Mouse (Mus musculus) urinary bladder, adult 2 months (tissue): ENCODE results near the gene Vmn1r202. TPM values are rescaled to one million over a fixed set of nuclear protein-coding genes. Genes with fewer than 3 reads are reported as not detected.
"Not testable (repeated sequence)": the region's sequence is repeated elsewhere in the genome, so short reads cannot be mapped to it uniquely, and the experiment has no call there.

ENCODE experiments used
- DNase-seq: peaks from one replicate; pipeline ENCODE4 v3.0.0; 2022; ENCODE audit warnings: low spot score
- polyA plus RNA-seq: library from polyadenylated mRNA; depleted of rRNA; stranded (reverse); fragments of >200 nt; gene quantifications from 2 replicates; pipeline ENCODE4 v1.2.3, GENCODE M21; 2012; rRNA removed

Vmn1r202 gene
- polyA plus RNA-seq, result 0.01 TPM in 1 of 2 replicates, not detected in the other

DNA sequence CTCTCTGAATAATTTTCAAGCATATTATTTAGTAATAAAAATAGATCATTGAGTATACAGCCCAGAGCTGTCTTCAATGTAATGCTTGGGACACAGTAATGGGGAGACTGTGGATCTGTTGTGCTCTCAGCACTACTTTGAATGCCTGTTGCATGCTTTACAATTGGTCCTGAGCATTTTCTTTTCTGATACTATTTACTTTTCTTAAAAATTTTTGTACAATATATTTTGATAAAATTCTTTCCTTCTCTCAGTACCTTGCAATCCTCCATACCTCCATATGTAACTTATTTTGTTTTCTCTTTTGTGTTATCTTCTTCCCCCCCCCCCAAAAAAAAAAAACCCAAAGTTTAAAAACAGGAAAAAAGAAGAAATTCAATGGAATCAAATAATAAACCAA lies at the start of gene Vmn1r202:
TSS of gene Vmn1r202 (minus strand) at position 101 of the 400 bp plus-strand sequence.
- no peak for DNase-seq

DNA sequence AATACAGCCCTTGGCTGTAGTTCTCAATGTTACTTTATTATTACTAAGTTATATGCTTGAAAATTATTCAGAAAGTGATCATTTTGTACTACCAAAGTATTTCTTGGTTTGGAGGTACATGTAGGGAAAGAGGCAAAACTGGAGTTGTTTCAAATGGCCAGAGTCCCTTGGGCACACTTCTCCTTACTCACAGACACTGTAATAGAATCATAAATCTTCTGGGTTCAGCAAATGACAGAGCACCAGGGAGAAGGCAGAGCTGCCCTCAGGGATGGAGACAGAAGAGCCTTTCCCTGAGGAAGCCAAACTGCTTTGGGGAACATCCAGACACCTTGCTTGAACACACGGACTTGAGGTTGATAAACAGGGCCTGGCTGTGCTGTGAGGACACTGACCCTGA lies 47.7 kb upstream of the Vmn1r202 start, which contains the start of gene Vmn1r204:
TSS of gene Vmn1r204 (plus strand) at position 301 of the 400 bp plus-strand sequence.
- DNase-seq, result not testable (repeated sequence)

DNA sequence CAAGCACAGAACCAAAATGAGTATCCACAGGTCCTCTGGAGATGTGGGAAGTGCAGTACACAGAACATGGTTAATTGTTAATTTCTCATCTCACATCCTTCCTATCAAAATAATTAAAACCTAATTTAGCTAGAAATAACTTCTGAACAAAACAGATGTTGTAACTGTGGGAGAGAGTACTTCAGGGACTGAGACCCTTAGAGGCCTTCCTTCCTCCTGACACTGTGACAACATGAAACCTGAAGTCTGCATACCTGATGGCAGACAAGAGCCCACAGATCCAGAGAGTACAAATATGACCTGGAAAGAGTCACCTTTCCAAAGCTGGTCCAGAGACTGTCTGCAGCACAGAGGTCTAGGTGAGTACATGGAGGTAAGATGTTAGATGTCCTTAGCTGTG lies 12.6 kb upstream of the Vmn1r202 start, which contains the start of gene Vmn1r203:
TSS of gene Vmn1r203 (plus strand) at position 301 of the 400 bp plus-strand sequence.
- no peak for DNase-seq

DNA sequence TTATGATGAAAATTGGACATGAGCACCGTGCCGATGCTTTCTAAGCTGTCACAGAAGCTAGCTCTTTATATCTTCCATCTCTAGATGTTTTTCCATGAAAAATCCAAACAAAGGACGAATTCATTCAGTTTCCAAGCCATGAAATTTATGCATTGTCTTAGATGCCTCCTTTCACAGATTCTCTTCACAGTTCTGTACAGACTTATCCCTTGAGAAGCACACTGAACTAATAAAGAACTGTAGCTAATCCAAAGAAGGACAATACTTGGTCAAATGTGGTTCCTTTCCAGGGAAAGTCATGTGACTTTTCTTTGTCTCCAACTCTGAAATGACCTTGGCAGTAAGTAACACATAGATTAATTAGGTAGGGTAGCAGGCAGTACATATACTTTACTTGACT lies 2.8 kb downstream of the Vmn1r202 start:
- no peak for DNase-seq

DNA sequence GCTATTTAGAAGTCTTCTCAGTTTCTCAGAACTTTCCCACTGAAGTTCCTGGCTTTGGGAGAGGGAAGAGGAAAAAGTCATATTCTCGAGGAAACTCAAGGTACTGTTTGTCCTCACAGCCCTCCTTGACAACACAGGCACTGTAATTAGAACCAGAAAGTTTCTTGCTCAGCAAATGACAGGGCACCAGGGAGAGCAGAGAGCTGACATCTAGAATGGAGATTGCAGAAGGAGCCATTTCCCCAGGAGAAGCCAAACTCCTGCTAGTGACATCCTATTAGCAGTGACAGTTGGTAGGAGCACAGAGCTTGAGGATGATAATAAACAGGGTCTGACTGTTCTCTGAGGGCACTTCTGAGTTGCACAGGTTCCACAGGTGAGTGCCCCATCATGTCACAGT lies 33.6 kb downstream of the Vmn1r202 start, which contains the start of gene Vmn1r201:
TSS of gene Vmn1r201 (plus strand) at position 301 of the 400 bp plus-strand sequence.
- DNase-seq, result no peak

DNA sequence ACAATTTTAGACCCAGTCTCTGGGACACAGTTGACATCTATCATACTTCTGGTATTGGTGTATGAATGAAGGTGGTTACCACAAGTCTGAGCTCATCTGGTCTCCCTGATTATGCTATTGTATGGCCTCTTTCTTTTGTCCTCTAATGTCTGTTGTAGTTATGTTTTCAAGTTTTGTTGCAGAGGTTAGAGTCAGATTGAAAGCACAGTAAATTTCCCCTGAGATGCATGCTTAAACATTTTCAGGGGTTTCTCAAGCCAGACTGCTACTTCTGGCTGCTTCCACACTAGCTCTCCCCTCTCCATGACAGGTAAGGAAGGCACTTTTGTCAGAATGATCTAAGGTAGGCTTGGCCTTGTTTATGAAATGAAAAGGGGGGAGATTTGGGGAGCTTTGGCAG lies 50.0 kb downstream of the Vmn1r202 start:
- DNase-seq, result no peak

Other genes with a start within 250 kb of the Vmn1r202 start
- not detected in 2 replicates for gene Vmn1r195, start 234.9 kb downstream of the Vmn1r202 start, polyA plus RNA-seq
- not detected in 2 replicates for gene Vmn1r196, start 215.5 kb downstream of the Vmn1r202 start, polyA plus RNA-seq
- not detected in 2 replicates for gene Vmn1r197, start 180.8 kb downstream of the Vmn1r202 start, polyA plus RNA-seq
- gene Vmn1r198, start 155.0 kb downstream of the Vmn1r202 start, polyA plus RNA-seq, result not detected in 2 replicates
- gene Vmn1r199, start 125.6 kb downstream of the Vmn1r202 start, polyA plus RNA-seq, result not detected in 2 replicates
- not detected in 2 replicates for gene Vmn1r200, start 115.0 kb downstream of the Vmn1r202 start, polyA plus RNA-seq
- gene Vmn1r201, start 33.5 kb downstream of the Vmn1r202 start, polyA plus RNA-seq, result not detected in 2 replicates
- not detected in 2 replicates for gene Vmn1r203, start 12.7 kb upstream of the Vmn1r202 start, polyA plus RNA-seq
- not detected in 2 replicates for gene Vmn1r204, start 47.8 kb upstream of the Vmn1r202 start, polyA plus RNA-seq
- gene Vmn1r205, start 87.6 kb upstream of the Vmn1r202 start, polyA plus RNA-seq, result not detected in 2 replicates
- not detected in 2 replicates for gene Vmn1r206, start 118.9 kb upstream of the Vmn1r202 start, polyA plus RNA-seq
- gene Vmn1r207-ps, start 224.2 kb upstream of the Vmn1r202 start, polyA plus RNA-seq, result not detected in 2 replicates